Mouse (Mus musculus) splenic B cell, adult 2 months (primary cell): ENCODE data around the gene Gab2.
"Not testable (repeated sequence)": the region's sequence is repeated elsewhere in the genome, so short reads cannot be mapped to it uniquely, and the experiment has no call there.

Source experiments
- DNase-seq: peaks from one replicate; pipeline ENCODE4 v3.0.0-alpha.2; 2011; ENCODE audit warnings: low read depth, low spot score
- H3K27me3 ChIP-seq: 2 replicates; pipeline ENCODE4 v1.6.1; 2012; ENCODE audit warnings: mild to moderate bottlenecking, low read length, moderate library complexity, mixed read lengths; ENCODE audit not compliant: control insufficient read depth, poor library complexity, insufficient read depth, severe bottlenecking
- H3K36me3 ChIP-seq: 2 replicates; pipeline ENCODE4 v1.6.1; 2012; ENCODE audit warnings: mild to moderate bottlenecking, low read length, moderate library complexity, mixed read lengths; ENCODE audit not compliant: control insufficient read depth, poor library complexity, insufficient read depth, severe bottlenecking

Gab2 gene

DNA sequence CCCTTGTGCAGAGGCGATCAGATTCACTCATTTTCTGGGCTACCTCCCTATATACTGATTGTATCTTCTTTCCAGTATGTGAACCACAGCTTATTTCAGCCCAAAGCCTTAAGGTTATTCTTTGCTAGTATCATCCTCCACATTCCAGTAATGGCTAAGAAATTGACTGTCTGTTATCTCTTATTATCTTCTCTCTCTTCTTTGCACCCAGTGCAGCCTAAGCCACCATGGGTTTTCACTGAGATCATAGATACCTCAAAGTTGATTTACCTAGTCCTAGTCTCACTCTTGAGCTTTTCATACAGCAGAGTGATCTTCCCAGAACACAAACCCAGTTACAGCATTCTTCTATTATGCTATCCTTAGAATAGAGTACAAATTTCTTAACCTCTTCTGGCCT is 100.5 kb downstream of the Gab2 start:
- no peaks in the 10 kb centered on the region for H3K27me3 ChIP-seq
- no peak for DNase-seq
- H3K36me3 ChIP-seq: no peaks in the 10 kb centered on the region

DNA sequence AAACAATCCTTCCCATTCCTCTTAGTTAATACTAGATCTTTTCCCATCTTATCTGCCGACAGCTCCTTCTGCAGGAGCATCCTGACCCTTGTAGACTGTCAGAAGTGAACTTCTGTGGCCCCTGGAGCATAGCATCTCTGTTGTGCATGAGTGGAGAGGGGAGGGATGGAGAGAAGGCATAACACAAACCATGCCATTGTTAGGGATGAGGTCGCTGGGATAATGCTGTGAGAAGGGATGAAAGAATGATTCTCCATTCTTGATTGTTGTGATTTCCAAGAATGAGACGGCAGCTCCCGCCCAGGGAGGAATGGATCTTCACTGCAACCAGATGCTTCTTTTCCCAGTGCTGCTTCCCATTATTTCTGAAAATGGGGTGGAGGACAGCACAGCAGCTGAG is 102.0 kb downstream of the Gab2 start:
- Histone ChIP-seq H3K27me3 (no peaks in the 10 kb centered on the region), H3K36me3 (no peaks in the 10 kb centered on the region)
- DNase-seq: no peak

DNA sequence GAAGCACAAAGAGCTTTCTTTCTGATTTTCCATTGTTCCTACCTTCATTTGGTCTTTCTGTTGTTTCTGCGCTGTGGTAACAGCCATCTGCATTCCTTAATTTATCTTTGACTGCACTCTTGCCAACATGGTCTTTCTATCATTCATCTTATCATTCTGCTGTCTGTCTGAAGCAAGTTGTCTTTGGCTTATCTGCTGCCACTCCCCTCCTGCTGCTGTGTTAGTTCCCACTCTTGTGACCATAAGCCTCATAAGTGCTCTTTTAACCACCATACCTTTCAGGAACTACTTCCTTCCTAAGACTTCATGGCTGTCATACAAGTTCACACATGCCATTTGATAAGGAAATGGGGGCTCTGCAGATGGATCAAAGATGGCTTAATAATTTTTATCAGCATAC is 102.6 kb downstream of the Gab2 start:
- no peaks in the 10 kb centered on the region for H3K27me3 ChIP-seq
- H3K36me3 ChIP-seq: no peaks in the 10 kb centered on the region
- DNase-seq: no peak

DNA sequence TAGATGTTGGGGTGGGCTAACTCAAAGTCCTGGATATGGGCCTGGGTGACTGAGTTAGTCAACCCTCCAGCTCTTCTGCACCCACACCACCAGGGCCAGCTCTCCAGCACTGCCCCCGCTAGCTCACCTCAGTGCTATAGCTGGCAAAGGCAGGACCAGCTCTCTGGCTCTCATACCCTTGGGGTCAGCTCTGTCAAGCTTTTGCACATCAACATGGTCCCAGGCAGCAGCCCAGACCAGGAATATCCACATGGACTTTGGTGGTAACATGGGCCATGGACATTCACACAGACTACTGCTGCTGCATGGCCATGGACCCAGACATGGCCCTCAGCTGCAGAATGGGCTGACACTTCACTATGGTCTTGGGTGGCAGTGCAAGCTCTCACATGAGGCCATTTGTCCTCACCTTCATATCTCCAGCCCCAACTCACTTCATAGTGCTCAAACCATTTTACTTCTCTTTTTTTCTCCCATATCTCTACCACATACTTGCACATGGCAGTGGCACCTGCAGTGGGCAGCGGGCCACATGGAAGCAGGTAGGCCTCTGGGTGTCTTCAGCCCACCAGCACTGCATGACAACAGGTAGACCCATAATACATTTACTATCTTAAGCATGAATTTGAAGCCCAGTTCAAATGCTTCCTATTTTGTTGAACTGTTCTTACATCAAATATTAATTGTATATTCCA is 106.1 kb downstream of the Gab2 start:
- no peak for DNase-seq
- no peaks in the 10 kb centered on the region for H3K36me3 ChIP-seq
- H3K27me3 ChIP-seq: no peaks in the 10 kb centered on the region

DNA sequence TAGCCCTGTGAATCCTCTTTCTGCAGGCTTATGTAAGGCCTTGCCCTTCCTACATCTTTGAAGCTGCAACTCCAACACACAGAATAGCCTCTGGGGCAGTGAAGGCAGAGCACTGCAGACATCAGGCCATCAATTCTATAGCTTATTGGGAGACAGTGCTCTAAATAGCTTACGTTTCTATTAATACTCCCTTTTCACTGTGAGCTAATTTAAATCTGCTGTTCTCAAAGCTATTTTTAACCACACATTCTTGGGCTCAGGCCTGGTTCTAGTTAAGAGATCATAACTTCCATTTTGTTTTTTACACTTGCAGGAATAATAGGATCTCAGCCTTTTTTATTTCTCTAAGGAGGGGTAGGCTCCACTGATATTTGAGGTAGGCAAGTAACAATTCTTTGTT is 107.7 kb downstream of the Gab2 start:
- H3K36me3 ChIP-seq: no peaks in the 10 kb centered on the region
- no peaks in the 10 kb centered on the region for H3K27me3 ChIP-seq
- DNase-seq: no peak

DNA sequence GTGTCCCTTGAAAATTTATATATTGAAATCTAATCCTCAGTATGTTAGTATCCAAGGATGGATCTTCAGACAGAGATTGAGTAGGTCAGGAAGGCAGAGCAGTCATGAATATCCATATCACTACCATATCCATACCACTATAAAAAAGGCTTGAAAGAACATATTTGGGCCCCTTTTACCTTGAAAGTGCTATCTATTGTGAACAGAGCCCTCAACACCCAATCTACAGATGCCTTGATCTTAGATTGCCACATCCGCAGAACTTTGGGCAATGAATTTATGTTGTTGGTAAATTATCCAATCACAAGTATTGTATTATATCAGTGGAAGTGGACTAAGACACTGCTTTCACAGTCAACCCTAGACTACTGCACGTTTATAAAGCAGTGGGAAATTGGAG is 122.5 kb downstream of the Gab2 start:
- Histone ChIP-seq H3K36me3 (no peaks in the 10 kb centered on the region), H3K27me3 (no peaks in the 10 kb centered on the region)
- DNase-seq: no peak

DNA sequence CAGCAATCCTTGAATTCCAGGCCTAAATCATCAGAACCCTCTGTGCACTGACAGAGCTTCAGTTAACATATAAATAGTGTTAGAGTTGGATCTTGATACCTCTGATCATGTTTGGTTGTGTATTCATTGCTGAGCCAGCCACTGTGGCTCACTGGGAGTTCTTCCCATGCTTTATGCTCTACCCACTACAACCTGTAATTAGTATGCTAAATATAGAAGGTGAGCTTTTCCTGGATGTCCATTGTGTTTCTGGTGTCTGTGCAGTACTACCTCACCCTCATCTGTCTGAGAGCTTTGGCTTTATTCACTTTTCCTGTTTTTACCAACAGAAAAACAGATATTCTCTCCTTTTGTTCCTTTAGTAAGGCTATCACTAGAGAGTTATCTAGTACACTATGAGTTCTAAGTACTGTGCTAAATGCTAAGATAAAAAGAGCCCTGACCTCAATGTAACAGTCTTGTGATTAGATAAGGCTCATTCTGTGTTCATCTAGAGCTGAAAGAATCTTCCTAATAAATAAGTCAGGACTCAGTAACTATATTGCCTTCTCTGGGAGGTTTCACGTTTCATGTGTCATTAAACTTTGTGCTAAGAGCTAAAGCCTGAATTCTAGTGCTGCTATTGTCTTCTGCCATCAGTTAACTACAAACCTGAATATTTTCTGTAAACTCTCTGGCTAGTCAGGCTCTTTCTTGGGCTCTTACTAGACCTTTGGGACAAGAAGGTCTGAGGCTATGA is 127.6 kb downstream of the Gab2 start:
- H3K36me3 ChIP-seq: no peaks in the 10 kb centered on the region
- no peak for DNase-seq
- no peaks in the 10 kb centered on the region for H3K27me3 ChIP-seq

DNA sequence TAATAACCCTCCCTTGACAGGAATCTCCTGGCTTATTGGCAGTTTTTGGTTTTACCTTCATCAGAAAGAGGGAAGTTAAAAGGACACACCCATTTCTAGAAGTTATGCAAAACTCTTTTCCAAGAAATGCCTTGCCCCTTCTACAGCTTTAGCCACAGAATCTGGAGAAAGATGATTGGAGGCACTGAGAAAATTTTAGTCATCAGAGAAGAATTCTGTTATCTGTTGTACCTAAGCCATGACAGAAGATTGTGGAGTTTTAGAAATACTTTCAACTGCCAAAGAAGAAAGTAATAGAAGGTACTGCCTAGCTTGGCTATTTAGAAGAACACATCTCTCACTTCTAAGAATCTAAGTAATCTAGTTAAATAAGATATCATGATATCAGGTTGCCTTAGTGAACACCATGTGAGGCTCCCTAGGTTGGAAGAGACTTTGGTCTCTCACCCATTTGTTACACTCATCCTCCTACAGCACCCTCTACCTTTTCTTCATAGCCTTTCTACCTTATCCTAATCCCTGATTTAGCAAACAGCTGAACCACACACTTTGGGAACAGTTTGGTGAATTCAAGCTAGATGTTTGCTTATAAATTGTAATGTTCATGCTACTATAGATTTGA is 128.8 kb downstream of the Gab2 start:
- no peaks in the 10 kb centered on the region for H3K27me3 ChIP-seq
- DNase-seq: no peak

DNA sequence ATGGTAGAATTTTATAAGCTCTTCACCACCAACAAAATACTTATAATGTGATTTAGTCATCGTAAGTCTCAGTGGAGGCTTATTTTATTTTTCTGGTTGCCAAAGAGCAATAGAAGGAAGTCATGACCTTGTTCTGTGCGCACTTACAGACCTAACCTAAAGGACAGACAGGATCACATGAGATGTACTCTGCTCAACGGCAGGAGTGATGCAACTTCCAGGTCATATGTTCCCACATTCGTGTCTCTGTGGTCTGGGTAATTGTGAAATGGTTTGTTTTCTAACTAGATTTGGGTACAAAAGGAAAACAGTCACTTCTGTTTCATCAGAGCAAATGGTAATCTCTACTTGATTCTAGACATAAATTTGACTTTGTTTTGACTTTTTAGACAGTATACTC is 129.7 kb downstream of the Gab2 start:
- Histone ChIP-seq H3K27me3 (no peaks in the 10 kb centered on the region), H3K36me3 (no peaks in the 10 kb centered on the region)
- DNase-seq: peak; percentile 38

More for the DNA sequence above, 128.8 kb downstream of the Gab2 start:
- no peaks in the 10 kb centered on the region for H3K36me3 ChIP-seq

DNA sequence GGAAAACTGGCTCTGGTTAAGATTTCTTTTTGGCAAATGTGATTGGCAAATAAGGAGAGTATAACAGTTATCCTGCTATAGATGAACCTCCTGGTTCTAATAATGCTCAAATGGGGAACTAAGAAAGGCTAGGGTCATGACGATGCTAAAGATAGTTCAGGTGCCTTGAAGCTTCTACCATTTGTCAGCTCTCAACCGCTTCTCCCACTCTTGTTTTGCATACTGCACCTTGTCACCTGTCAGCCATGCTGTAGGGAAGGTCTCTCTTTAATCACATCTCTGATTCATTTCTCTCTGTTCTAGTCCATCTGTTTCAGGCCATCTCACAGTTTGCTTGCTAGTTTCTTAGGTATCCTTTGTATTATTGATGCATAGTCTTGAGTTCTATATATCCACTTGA is 142.4 kb downstream of the Gab2 start:
- Histone ChIP-seq H3K27me3 (no peaks in the 10 kb centered on the region), H3K36me3 (no peaks in the 10 kb centered on the region)
- peak; percentile 25 for DNase-seq

DNA sequence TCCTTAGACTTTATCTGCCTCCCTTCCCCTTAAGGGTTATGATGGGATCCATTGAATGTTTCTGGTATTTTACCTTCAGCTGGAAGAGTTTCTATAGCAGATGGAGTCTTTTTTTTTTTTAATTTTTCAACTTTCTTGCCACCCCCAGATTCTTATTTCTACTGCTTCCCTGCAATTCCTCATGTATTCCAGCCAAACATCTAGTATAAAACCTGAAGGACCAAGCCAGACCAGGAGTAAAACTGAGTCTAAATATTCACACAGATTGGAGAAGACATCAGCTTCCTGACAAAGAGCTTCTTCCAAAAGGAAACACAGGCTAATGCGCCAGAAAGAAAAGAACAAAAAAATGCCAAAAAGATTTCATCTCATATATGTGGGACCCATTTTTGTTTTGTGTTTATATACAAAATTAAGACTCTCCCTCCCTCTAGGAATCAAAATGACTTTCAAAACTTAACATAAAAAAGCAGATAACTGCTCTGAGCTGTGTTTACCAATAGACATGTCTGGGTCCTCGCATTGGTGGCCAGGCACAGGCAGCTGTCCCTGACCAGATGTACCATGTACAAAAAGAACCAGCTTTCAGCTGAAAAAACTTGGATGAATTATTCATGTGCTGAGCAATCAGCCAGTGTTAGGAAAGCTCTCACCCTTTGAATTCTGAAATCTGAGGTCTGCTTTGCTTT is 164.0 kb downstream of the Gab2 start:
- Histone ChIP-seq H3K27me3 (no peaks in the 10 kb centered on the region), H3K36me3 (no peaks in the 10 kb centered on the region)
- DNase-seq: no peak

DNA sequence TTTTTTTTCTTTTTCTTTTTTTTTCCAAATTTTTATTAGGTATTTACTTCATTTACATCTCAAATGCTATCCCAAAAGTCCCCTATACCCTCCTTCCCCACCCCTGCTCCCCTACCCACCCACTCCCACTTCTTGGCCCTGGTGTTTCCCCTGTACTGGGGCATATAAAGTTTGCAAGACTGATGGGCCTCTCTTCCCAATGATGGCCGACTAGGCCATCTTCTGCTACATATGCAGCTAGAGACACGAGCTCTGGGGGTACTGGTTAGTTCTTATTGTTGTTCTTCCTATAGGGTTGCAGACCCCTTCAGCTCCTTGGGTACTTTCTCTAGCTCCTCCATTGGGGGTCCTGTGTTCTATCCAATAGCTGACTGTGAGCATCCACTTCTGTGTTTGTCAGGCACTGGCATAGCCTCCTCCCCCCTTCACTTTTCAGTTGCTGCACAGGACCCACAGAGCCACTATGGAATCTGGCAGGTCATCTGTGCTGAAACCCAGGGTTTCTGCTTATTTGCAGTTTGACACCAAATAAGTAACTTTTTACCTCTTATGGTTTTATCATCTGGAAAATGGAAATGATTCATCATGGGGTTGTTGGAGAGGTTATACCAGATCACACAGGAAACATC is 164.7 kb downstream of the Gab2 start:
- not testable (repeated sequence) for H3K27me3 ChIP-seq, DNase-seq, H3K36me3 ChIP-seq

DNA sequence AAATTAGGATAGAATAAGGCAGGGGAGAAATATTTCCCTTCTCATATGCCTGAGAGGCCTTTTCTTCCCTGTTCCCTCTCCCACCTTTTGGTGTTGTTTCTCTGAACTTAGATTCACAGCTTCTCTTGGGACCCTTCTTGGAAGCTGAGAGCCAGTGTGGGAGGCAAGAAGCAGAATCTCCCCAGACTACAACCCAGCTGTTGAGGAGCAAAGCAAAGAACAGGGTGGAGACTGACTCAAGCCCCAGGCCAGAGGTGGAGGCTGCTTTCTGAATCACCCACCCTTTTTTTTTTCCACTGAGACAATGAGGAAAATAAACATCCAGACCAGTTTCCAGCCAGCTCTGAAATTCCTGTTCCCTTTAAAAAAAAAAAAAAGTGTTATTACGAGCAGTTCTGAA is 166.3 kb downstream of the Gab2 start:
- Histone ChIP-seq H3K36me3 (no peaks in the 10 kb centered on the region), H3K27me3 (no peaks in the 10 kb centered on the region)
- no peak for DNase-seq

DNA sequence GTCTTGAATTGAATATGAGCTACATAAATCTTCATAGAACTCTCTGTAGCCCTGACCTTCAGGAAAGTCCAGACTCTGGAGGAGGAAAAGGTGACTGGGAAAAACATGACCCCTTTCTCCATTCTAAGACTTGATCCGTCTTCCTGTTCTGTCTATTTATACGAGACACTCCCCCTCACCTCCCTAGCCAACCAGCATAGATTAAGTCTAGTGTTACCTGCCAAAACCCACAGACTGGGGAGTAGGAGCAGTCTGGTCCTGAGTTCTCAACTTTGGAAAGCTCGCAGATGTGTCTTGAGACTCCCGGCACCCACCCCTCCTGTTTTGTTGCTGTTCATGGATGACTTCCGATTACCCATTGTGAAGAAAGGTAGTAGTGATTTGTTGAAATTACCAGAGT is 166.8 kb downstream of the Gab2 start:
- no peaks in the 10 kb centered on the region for H3K36me3 ChIP-seq
- no peak for DNase-seq
- H3K27me3 ChIP-seq: no peaks in the 10 kb centered on the region
